Mouse (Mus musculus) midbrain, embryonic 14.5 days (tissue): ENCODE measurements around the gene Slc35f6. TPM values are rescaled to one million over a fixed set of nuclear protein-coding genes. Genes with fewer than 3 reads are reported as not detected.

Source experiments
- ATAC-seq: fragments of 200-750 bp; cut with Nextera tagmentation; 2 replicates; pipeline ENCODE4 v1.8.0; 2017; ENCODE audit warnings: moderate number of reproducible peaks, moderate library complexity; ENCODE audit not compliant: low FRiP score, low TSS enrichment
- DNase-seq: peaks from one replicate; pipeline ENCODE4 v3.0.0-alpha.2; 2015
- H3K27ac ChIP-seq: fragments of 300-500 bp; sonication (generic); replicated peaks from 2 replicates; pipeline ENCODE4 v1.5.1; 2014; ENCODE audit warnings: mild to moderate bottlenecking, low read depth, low read length, moderate library complexity
- H3K27me3 ChIP-seq: fragments of 300-500 bp; sonication (generic); 2 replicates; pipeline ENCODE4 v1.6.1; 2014; ENCODE audit warnings: low read length, control low read depth, mixed read lengths; ENCODE audit not compliant: control insufficient read depth, insufficient read depth
- H3K36me3 ChIP-seq: fragments of 300-500 bp; sonication (generic); 2 replicates; pipeline ENCODE4 v1.6.1; 2014; ENCODE audit warnings: low read length, control low read depth; ENCODE audit not compliant: control insufficient read depth, insufficient read depth
- H3K4me1 ChIP-seq: fragments of 300-500 bp; sonication (generic); 2 replicates; pipeline ENCODE4 v1.6.1; 2014; ENCODE audit warnings: mild to moderate bottlenecking, antibody characterized with exemption, low read length, control low read depth; ENCODE audit not compliant: control insufficient read depth, insufficient read depth
- H3K4me2 ChIP-seq: fragments of 300-500 bp; sonication (generic); 2 replicates; pipeline ENCODE4 v1.6.1; 2014; ENCODE audit warnings: mild to moderate bottlenecking, low read length, moderate library complexity
- H3K4me3 ChIP-seq: fragments of 300-500 bp; sonication (generic); replicated peaks from 2 replicates; pipeline ENCODE4 v1.5.1; 2014; ENCODE audit warnings: low read depth, low read length
- H3K9ac ChIP-seq: fragments of 300-500 bp; sonication (generic); replicated peaks from 2 replicates; pipeline ENCODE4 v1.6.1; 2014; ENCODE audit warnings: mild to moderate bottlenecking, low read length, moderate library complexity
- H3K9me3 ChIP-seq: fragments of 300-500 bp; sonication (generic); 2 replicates; pipeline ENCODE4 v1.6.1; 2016; ENCODE audit warnings: low read length, control low read depth, mixed read lengths; ENCODE audit not compliant: control insufficient read depth
- WGBS: fragments of 180-500 bp; shearing (Covaris S2); extraction: QIAGEN DNeasy Blood & Tissue Kit; methylation state at CpG from one replicate; pipeline ENCODE4 v1.1.7; 2014; 5-methylcytosine and 5-hydroxymethylcytosine counted together
- polyA plus RNA-seq: library from polyadenylated mRNA; unstranded; fragments of >200 nt; fragmentation: Nextera tagmentation; extraction: Ambion mirVana; gene quantifications from 2 replicates; pipeline ENCODE4 v1.2.1, GENCODE M21; 2014

Slc35f6 gene
- polyA plus RNA-seq, 1 experiment from 2014 or later = 33.9 TPM

DNA sequence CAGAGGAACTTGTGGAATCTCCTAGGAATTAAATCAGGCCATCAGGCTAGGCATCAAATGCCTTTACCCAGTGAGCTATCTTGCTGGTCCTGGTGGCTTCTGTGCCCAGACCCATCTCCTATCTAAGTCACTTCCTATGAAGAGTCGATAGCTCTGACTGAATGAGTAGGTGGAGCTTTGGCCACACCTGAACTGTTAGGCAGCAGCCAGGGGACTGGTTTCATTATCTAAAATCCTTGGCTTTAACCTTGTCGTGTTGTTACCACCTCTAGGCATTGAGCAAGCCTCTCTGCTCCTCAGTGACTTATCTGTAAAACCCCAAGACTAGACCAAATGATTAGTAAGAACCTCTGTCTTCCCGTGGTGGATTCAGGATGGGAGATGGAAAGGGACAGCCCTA lies 30.4 kb upstream of the Slc35f6 start:
- no peak overlapping the region for H3K9ac ChIP-seq
- H3K9me3 ChIP-seq = no peaks in the 10 kb centered on the region
- no peak overlapping the region for H3K4me3 ChIP-seq
- H3K4me1 ChIP-seq = peaks cover 7% of the 10 kb centered on the region
- no peak overlapping the region for H3K27ac ChIP-seq
- no peak overlapping the region for H3K4me2 ChIP-seq
- DNase-seq (no peak), ATAC-seq (no peak)
- H3K36me3 ChIP-seq = no peaks in the 10 kb centered on the region
- 35% methylated on average over 3 of the region's 3 CpGs for WGBS
- H3K27me3 ChIP-seq = peaks cover 19% of the 10 kb centered on the region

DNA sequence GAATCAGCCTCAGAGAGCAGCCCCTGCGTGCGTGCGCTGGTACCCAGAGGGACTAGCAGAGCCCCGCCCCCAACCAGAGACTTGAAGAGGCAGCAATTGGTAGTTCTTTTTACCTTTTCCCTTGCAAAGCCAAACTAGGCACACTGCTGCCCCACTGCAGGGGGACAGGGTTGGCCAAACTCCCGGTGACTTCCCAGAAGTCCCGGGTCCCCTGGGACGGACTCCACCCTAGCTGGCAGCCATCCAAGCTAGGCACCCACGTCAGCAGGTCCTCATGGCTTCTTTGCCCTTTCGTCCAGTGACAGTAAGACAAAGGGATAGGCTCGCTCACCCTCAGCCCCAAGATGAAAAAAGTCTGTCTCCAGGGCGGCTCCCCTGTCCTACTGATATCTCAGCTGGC lies 29.9 kb upstream of the Slc35f6 start:
- no peak overlapping the region for H3K4me2 ChIP-seq
- no peaks in the 10 kb centered on the region for H3K9me3 ChIP-seq
- peaks cover 24% of the 10 kb centered on the region for H3K27me3 ChIP-seq
- 31% methylated on average over 11 of the region's 11 CpGs for WGBS
- no peak overlapping the region for H3K27ac ChIP-seq
- H3K36me3 ChIP-seq = no peaks in the 10 kb centered on the region
- no peak overlapping the region for H3K9ac ChIP-seq
- peaks cover 12% of the 10 kb centered on the region for H3K4me1 ChIP-seq
- H3K4me3 ChIP-seq = no peak overlapping the region
- ATAC-seq = no peak
- no peak for DNase-seq

DNA sequence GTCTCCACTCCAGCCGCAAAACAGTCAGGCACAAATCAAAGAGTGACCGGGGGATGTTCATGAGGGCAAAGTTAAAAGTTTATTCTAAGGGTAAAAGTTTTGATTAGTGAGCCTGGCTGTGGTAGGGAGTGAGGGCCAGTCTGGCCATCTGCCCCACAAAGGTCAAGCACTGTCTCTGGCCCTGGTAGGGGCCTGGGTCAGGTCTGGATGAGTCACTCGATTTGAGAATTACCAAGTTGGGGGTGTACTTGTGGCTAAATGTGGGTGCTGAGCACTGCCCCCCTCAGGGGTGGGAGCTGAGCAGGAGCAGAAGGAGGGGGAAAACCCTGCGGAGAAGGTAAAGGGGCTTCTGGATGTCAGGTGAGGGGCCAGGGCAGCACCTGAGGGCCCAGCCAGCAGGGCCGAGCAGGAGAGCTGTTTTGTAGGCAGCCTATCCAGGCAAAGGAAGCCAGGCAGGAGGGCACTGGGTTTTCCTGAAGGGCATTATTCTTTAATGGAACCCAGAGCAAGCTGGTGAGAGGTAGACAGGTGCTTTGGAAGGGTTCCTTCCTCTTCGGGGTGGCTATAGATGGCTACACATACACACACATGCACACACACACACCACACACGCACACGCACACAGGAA lies 29.2 kb upstream of the Slc35f6 start:
- Histone ChIP-seq H3K27ac (no peak overlapping the region), H3K36me3 (no peaks in the 10 kb centered on the region), H3K4me2 (no peak overlapping the region), H3K27me3 (peaks cover 29% of the 10 kb centered on the region), H3K9me3 (no peaks in the 10 kb centered on the region), H3K9ac (no peak overlapping the region), H3K4me3 (no peak overlapping the region), H3K4me1 (peaks cover 13% of the 10 kb centered on the region)
- ATAC-seq (no peak), DNase-seq (no peak)
- 82% methylated on average over 8 of the region's 8 CpGs for WGBS

DNA sequence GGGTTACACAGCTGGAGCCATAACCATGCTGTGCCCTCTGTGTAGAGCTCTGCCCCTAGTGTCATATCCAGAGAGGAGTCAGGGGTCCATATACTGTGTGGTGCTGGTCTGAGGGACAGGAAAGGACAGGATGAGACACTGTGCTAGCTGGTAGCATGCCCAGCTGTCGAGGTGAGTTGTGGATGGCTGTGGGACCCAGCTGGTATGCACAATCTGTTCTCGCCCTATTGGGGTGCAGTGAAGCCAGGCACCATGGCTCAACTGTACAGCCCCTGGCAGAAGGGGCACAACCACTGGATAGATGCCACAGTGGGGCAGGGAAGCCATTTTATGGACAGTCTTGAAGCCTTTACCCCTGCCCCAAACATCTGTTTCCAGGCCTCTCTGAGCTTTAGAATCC lies 28.5 kb upstream of the Slc35f6 start:
- H3K4me2 ChIP-seq = no peak overlapping the region
- no peaks in the 10 kb centered on the region for H3K36me3 ChIP-seq
- peaks cover 34% of the 10 kb centered on the region for H3K27me3 ChIP-seq
- H3K4me3 ChIP-seq = no peak overlapping the region
- WGBS = 75% methylated on average over 2 of the region's 2 CpGs
- ATAC-seq = no peak
- DNase-seq = no peak
- no peaks in the 10 kb centered on the region for H3K9me3 ChIP-seq
- H3K4me1 ChIP-seq = peaks cover 13% of the 10 kb centered on the region
- H3K27ac ChIP-seq = no peak overlapping the region
- no peak overlapping the region for H3K9ac ChIP-seq

DNA sequence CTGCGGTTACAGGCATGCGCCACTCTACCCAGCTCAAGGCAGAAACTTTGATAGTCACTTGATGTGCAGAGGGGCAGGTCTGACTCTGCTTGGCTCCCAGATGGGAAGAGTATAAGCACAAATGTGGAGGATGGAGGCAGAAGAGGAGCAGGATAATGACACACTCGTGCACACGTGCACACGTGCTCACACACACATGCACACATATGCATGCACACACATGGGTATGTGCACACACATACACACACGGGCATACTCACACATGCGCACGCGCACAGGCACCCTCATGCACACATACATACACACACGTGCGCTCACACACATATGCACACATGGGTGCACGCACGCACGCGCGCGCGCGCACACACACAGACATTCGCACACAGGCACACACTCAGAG lies 27.2 kb upstream of the Slc35f6 start:
- Histone ChIP-seq H3K4me1 (peaks cover 13% of the 10 kb centered on the region), H3K4me3 (no peak overlapping the region), H3K9ac (no peak overlapping the region), H3K27me3 (peaks cover 34% of the 10 kb centered on the region), H3K27ac (no peak overlapping the region), H3K36me3 (no peaks in the 10 kb centered on the region), H3K9me3 (no peaks in the 10 kb centered on the region), H3K4me2 (no peak overlapping the region)
- 98% methylated on average over 20 of the region's 20 CpGs for WGBS
- no peak for ATAC-seq
- no peak for DNase-seq

DNA sequence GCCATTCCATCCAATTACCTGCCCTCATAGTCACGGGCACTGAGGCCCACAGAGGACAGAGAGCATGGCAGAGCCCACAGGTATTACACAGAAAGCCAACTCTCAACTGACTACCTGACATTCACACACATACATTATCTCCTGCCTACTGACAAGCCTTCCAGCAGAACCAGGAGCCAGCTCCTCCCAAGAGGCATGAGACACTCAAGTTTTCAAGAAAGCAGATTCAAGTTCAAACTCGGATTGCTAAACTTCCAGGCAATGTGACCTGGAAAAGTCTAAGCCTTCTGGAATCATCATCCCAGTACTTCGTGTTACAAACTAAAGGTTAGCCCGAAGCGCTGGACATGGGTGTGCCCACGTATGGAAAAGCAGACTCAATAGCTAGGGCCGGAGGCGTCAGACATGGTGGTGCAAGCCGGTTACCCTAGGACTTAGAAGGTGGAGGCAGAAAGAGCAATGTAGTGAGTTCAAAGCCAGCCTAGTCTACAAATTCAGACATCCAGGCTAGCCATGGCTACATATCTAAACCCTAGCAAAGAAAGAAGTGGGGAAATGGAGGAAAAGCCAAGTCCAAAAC lies 26.4 kb upstream of the Slc35f6 start:
- no peak overlapping the region for H3K27ac ChIP-seq
- no peaks in the 10 kb centered on the region for H3K9me3 ChIP-seq
- H3K4me2 ChIP-seq = no peak overlapping the region
- H3K9ac ChIP-seq = no peak overlapping the region
- H3K36me3 ChIP-seq = no peaks in the 10 kb centered on the region
- H3K4me1 ChIP-seq = peaks cover 13% of the 10 kb centered on the region
- DNase-seq (no peak), ATAC-seq (no peak)
- H3K27me3 ChIP-seq = peaks cover 34% of the 10 kb centered on the region
- WGBS = 90% methylated on average over 9 of the region's 9 CpGs
- no peak overlapping the region for H3K4me3 ChIP-seq

DNA sequence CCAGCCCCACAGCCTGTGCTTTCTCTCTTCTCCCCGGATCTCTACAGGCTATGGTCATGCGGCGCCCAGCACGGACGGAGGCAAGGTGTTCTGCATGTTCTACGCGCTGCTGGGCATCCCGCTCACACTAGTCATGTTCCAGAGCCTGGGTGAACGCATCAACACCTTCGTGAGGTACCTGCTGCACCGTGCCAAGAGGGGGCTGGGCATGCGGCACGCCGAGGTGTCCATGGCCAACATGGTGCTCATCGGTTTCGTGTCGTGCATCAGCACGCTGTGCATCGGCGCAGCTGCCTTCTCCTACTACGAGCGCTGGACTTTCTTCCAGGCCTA lies 25.9 kb upstream of the Slc35f6 start:
- peak overlapping the region; percentile 33 for H3K4me3 ChIP-seq
- H3K9me3 ChIP-seq = no peaks in the 10 kb centered on the region
- H3K27me3 ChIP-seq = peaks cover 34% of the 10 kb centered on the region
- peak overlapping the region; percentile 64 for H3K4me2 ChIP-seq
- H3K9ac ChIP-seq = no peak overlapping the region
- DNase-seq (no peak), ATAC-seq (peak; percentile 18; the same call in 1 of the 2 replicates)
- 53% methylated on average over 22 of the region's 22 CpGs for WGBS
- H3K4me1 ChIP-seq = peaks cover 13% of the 10 kb centered on the region
- H3K36me3 ChIP-seq = no peaks in the 10 kb centered on the region
- H3K27ac ChIP-seq = no peak overlapping the region

DNA sequence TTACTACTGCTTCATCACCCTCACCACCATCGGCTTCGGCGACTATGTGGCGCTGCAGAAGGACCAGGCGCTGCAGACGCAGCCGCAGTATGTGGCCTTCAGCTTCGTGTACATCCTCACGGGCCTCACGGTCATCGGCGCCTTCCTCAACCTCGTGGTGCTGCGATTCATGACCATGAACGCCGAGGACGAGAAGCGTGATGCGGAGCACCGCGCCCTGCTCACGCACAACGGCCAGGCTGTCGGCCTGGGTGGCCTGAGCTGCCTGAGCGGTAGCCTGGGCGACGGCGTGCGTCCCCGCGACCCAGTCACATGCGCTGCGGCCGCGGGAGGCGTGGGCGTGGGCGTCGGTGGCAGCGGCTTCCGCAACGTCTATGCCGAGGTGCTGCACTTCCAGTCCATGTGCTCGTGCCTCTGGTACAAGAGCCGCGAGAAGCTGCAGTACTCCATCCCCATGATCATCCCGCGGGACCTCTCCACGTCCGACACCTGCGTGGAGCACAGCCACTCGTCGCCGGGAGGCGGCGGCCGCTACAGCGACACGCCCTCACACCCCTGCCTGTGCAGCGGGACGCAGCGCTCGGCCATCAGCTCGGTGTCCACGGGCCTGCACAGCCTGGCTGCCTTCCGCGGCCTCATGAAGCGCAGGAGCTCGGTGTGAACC lies 25.4 kb upstream of the Slc35f6 start:
- H3K4me2 ChIP-seq = peak overlapping the region; percentile 64
- H3K4me1 ChIP-seq = peaks cover 13% of the 10 kb centered on the region
- 2% methylated on average over 68 of the region's 69 CpGs for WGBS
- H3K27me3 ChIP-seq = peaks cover 34% of the 10 kb centered on the region
- peak overlapping the region; percentile 33 for H3K4me3 ChIP-seq
- no peak overlapping the region for H3K27ac ChIP-seq
- ATAC-seq = peak; percentile 40; the same call in 1 of the 2 replicates
- peak; percentile 59 for DNase-seq
- no peaks in the 10 kb centered on the region for H3K36me3 ChIP-seq
- no peaks in the 10 kb centered on the region for H3K9me3 ChIP-seq
- peak overlapping the region; percentile 44 for H3K9ac ChIP-seq

DNA sequence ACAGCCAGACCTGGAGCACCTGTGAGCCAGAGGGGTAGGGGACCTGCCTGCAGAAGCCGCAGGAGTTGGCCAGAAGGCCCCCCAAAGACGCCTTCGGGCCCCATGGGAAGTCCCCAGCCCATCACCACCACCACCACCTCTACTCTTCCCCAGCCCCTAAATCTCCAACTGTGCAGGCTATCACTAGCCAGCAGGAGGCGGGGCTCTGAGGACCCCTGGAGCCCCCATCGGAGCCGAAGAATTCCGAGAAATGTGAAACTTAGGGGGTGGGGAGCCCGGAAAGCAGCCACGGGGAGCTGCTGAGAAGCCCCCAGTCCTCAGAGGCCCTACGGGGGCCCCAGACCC lies 24.9 kb upstream of the Slc35f6 start:
- Histone ChIP-seq H3K4me1 (peaks cover 13% of the 10 kb centered on the region), H3K36me3 (no peaks in the 10 kb centered on the region), H3K27ac (no peak overlapping the region), H3K27me3 (peaks cover 34% of the 10 kb centered on the region), H3K4me2 (peak overlapping the region; percentile 64), H3K9me3 (no peaks in the 10 kb centered on the region), H3K9ac (peak overlapping the region; percentile 44; the same call in 1 of the 2 replicates), H3K4me3 (peak overlapping the region; percentile 33)
- ATAC-seq (peak; percentile 32; the same call in 1 of the 2 replicates), DNase-seq (peak; percentile 31)
- 3% methylated on average over 10 of the region's 10 CpGs for WGBS
